Mouse (Mus musculus): ENCODE data around the gene Tmem86b. TPM values are rescaled to one million over a fixed set of nuclear protein-coding genes. Genes with fewer than 3 reads are reported as not detected.
"Not testable (repeated sequence)": the region's sequence is repeated elsewhere in the genome, so short reads cannot be mapped to it uniquely, and the experiment has no call there.

The Tmem86b gene
- polyA plus RNA-seq, 1 experiment: 2.8 TPM

GRCm38 (mm10) chr7:4611511-4611910 is 19.7 kb downstream of the Tmem86b start:
- Histone ChIP-seq H3K4me3 (ENCODE audit: insufficient read depth, poor library complexity, severe bottlenecking) (no peak overlapping the region), H3K36me3 (ENCODE audit: control insufficient read depth, insufficient read depth) (no peaks in the 10 kb centered on the region), H3ac (ENCODE audit: control insufficient read depth, insufficient read length, low read depth) (no peak overlapping the region), H3K79me2 (ENCODE audit: control insufficient read depth, insufficient read depth) (no peaks in the 10 kb centered on the region), H3K27me3 (ENCODE audit: control insufficient read depth, insufficient read depth, insufficient read length) (peaks cover 36% of the 10 kb centered on the region), H3K79me3 (ENCODE audit: low read depth) (no peaks in the 10 kb centered on the region)
- no peak for TF ChIP-seq MYOG (IDR thresholded peaks at IDR 0.05; ENCODE audit: control insufficient read depth, extremely low read depth, insufficient read length)
- TF ChIP-seq CEBPB (IDR thresholded peaks at IDR 0.05; ENCODE audit: low read depth): no peak
- no peak for TF ChIP-seq MYOD1 (IDR thresholded peaks at IDR 0.05; ENCODE audit: control insufficient read depth, insufficient read length, low read depth)
- TF ChIP-seq MAX (IDR thresholded peaks at IDR 0.05): no peak
- no peak for TF ChIP-seq CTCF (IDR thresholded peaks at IDR 0.05; ENCODE audit: control insufficient read depth, insufficient read depth, insufficient read length)
- TF ChIP-seq FOSL1 (IDR thresholded peaks at IDR 0.05; ENCODE audit: insufficient read depth, low read length, poor library complexity, severe bottlenecking): no peak
- no peak for TF ChIP-seq USF1 (IDR thresholded peaks at IDR 0.05; ENCODE audit: low read depth)

DNA sequence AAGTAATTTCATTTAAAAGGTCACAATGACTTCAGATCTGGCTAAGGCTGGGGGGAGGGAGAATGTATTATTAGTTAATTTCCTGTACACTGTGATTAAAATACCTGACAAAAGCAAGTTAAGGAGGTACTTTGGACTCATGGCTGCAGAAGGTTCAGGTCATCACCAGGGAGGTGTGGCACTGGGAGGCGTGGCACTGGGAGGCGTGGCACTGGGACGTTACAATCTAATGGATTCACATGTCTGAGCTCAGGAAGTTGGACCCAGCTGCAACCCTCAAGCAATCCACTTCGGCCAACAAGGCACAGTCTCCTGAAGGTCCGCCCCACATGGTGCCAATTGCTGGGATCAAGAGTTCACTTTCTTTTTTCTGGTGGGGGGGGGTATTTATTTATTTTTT is 23.2 kb downstream of the Tmem86b start:
- H3K4me3 ChIP-seq (ENCODE audit: insufficient read depth, poor library complexity, severe bottlenecking): no peak overlapping the region
- H3K79me2 ChIP-seq (ENCODE audit: control insufficient read depth, insufficient read depth): no peaks in the 10 kb centered on the region
- H3ac ChIP-seq (ENCODE audit: control insufficient read depth, insufficient read length, low read depth): no peak overlapping the region
- H3K27me3 ChIP-seq (ENCODE audit: control insufficient read depth, insufficient read depth, insufficient read length): peaks cover 29% of the 10 kb centered on the region
- H3K79me3 ChIP-seq (ENCODE audit: low read depth): no peaks in the 10 kb centered on the region
- no peak for TF ChIP-seq CTCF (IDR thresholded peaks at IDR 0.05; ENCODE audit: control insufficient read depth, insufficient read depth, insufficient read length)
- TF ChIP-seq CEBPB (IDR thresholded peaks at IDR 0.05; ENCODE audit: low read depth): no peak
- TF ChIP-seq MYOG (IDR thresholded peaks at IDR 0.05; ENCODE audit: control insufficient read depth, extremely low read depth, insufficient read length): no peak
- no peak for TF ChIP-seq USF1 (IDR thresholded peaks at IDR 0.05; ENCODE audit: low read depth)
- TF ChIP-seq FOSL1 (IDR thresholded peaks at IDR 0.05; ENCODE audit: insufficient read depth, low read length, poor library complexity, severe bottlenecking): no peak
- no peak for TF ChIP-seq MAX (IDR thresholded peaks at IDR 0.05)
- TF ChIP-seq MYOD1 (IDR thresholded peaks at IDR 0.05; ENCODE audit: control insufficient read depth, insufficient read length, low read depth): no peak
- no peaks in the 10 kb centered on the region for H3K36me3 ChIP-seq (ENCODE audit: control insufficient read depth, insufficient read depth)

DNA sequence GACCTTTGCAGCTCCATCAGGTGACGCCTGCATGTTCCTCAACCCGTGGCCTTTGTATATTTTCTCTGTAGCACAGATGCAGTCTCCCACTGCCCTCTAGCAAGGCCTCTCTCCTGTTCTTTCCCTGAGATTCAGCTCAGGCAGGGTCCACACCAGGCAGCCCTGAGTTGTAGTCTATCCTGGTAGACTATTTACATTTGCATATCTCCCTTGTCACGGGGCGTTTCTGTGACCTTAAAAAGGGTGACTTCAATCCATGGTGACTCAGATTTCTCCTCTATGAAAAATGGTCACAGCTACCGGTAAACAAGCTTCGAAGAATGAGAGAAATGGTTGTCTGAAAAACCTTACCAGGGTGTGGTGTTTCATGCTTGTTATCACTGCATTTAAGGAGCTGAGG is 27.3 kb downstream of the Tmem86b start, which contains the start of gene Ptprh:
Gene Ptprh, minus strand, starts transcription at position 169 of the 400 bp plus-strand sequence.
- no peaks in the 10 kb centered on the region for H3K79me3 ChIP-seq (ENCODE audit: low read depth)

DNA sequence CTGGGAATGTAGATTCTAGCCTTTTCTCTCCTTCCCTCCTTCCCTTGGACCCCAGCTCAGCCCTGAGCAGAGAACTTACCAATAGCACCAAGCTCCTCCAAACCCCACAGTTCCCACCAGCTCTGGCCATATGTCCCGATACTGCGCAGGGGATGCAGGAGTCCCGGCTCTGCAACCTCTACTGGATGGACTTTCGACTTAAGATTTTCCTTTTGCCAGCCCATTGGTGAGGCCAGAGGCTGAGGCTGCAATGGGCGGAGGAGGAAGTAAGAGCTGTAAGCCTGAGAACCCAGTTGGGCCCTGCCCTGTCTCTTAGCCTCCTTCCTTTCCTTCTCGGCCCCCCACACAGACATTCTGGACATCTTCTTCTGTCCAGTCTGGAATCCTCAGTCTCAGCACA is 28.3 kb downstream of the Tmem86b start:
- H3K36me3 ChIP-seq (ENCODE audit: control insufficient read depth, insufficient read depth): no peaks in the 10 kb centered on the region

More for the DNA sequence above, 27.3 kb downstream of the Tmem86b start, which contains the start of gene Ptprh:
- no peak within 1 kb of the TSS for H3K4me3 ChIP-seq (ENCODE audit: insufficient read depth, poor library complexity, severe bottlenecking)
- H3K79me2 ChIP-seq (ENCODE audit: control insufficient read depth, insufficient read depth): no peaks in the 10 kb centered on the region
- no peak within 1 kb of the TSS for H3ac ChIP-seq (ENCODE audit: control insufficient read depth, insufficient read length, low read depth)
- H3K27me3 ChIP-seq (ENCODE audit: control insufficient read depth, insufficient read depth, insufficient read length): no peaks in the 10 kb centered on the region
- H3K36me3 ChIP-seq (ENCODE audit: control insufficient read depth, insufficient read depth): no peaks in the 10 kb centered on the region
- no peak for TF ChIP-seq CEBPB (IDR thresholded peaks at IDR 0.05; ENCODE audit: low read depth)

DNA sequence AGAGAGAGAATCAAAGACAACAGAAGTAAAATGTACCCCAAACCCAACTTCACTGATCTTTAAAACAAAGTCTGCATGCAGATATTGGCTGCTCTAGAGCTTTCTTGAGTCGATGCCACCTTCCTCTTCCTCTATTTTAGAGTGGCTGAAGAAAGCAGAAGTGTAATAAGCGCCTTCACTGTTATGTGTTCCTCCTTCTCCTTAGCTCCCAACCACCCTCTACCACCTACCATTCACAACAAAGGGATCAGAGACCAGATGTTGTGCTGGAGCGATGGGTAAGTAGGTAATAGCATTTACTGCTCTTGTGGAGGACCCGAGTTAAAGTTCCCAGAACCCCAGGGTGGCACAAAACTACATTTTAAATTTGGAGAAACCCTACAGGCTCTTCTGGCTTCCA is 34.2 kb downstream of the Tmem86b start:
- not testable (repeated sequence) for H3K79me3 ChIP-seq (ENCODE audit: low read depth); H3K36me3 ChIP-seq (ENCODE audit: control insufficient read depth, insufficient read depth); H3K4me3 ChIP-seq (ENCODE audit: insufficient read depth, poor library complexity, severe bottlenecking); H3K27me3 ChIP-seq (ENCODE audit: control insufficient read depth, insufficient read depth, insufficient read length); H3ac ChIP-seq (ENCODE audit: control insufficient read depth, insufficient read length, low read depth); H3K79me2 ChIP-seq (ENCODE audit: control insufficient read depth, insufficient read depth)

More for the DNA sequence above, 28.3 kb downstream of the Tmem86b start:
- H3K79me3 ChIP-seq (ENCODE audit: low read depth): no peaks in the 10 kb centered on the region
- no peaks in the 10 kb centered on the region for H3K27me3 ChIP-seq (ENCODE audit: control insufficient read depth, insufficient read depth, insufficient read length)
- TF ChIP-seq FOSL1 (IDR thresholded peaks at IDR 0.05; ENCODE audit: insufficient read depth, low read length, poor library complexity, severe bottlenecking): no peak
- H3ac ChIP-seq (ENCODE audit: control insufficient read depth, insufficient read length, low read depth): no peak overlapping the region
- H3K4me3 ChIP-seq (ENCODE audit: insufficient read depth, poor library complexity, severe bottlenecking): no peak overlapping the region
- no peaks in the 10 kb centered on the region for H3K79me2 ChIP-seq (ENCODE audit: control insufficient read depth, insufficient read depth)

- H3K27me3 ChIP-seq (ENCODE audit: control insufficient read depth, insufficient read depth, insufficient read length); H3K79me3 ChIP-seq (ENCODE audit: low read depth); H3K36me3 ChIP-seq (ENCODE audit: control insufficient read depth, insufficient read depth); H3K79me2 ChIP-seq (ENCODE audit: control insufficient read depth, insufficient read depth); H3ac ChIP-seq (ENCODE audit: control insufficient read depth, insufficient read length, low read depth); H3K4me3 ChIP-seq (ENCODE audit: insufficient read depth, poor library complexity, severe bottlenecking): not testable (repeated sequence)
These were observed 49.7 kb downstream of the Tmem86b start for GRCm38 (mm10) chr7:4581481-4581880.

Small RNAs within 50 kb of the gene (microRNA-seq; reads per million reads assigned to microRNA genes)
- not detected for gene Gm23577 (ENCODE audit: borderline microRNAs expressed)

Other genes starting within 250 kb of the Tmem86b start
- not detected for gene Gp6, start 233.7 kb downstream of the Tmem86b start, polyA plus RNA-seq (2012; fragmentation: generic; extraction: Trizol)
- 40.7 TPM for gene Rdh13, start 185.8 kb downstream of the Tmem86b start, polyA plus RNA-seq (2012; fragmentation: generic; extraction: Trizol)
- gene Eps8l1, start 170.7 kb downstream of the Tmem86b start, polyA plus RNA-seq (2012; fragmentation: generic; extraction: Trizol): 0.28 TPM
- 54.6 TPM for gene Ppp1r12c, start 129.7 kb downstream of the Tmem86b start, polyA plus RNA-seq (2012; fragmentation: generic; extraction: Trizol)
- 34.7 TPM for gene Tnnt1, start 115.0 kb downstream of the Tmem86b start, polyA plus RNA-seq (2012; fragmentation: generic; extraction: Trizol)
- gene Tnni3, start 107.2 kb downstream of the Tmem86b start, polyA plus RNA-seq (2012; fragmentation: generic; extraction: Trizol): 0.91 TPM
- 1.4 TPM for gene Dnaaf3, start 99.0 kb downstream of the Tmem86b start, polyA plus RNA-seq (2012; fragmentation: generic; extraction: Trizol)
- 0.11 TPM for gene Syt5, start 83.9 kb downstream of the Tmem86b start, polyA plus RNA-seq (2012; fragmentation: generic; extraction: Trizol)
- not detected for gene Ptprh, start 27.4 kb downstream of the Tmem86b start, polyA plus RNA-seq (2012; fragmentation: generic; extraction: Trizol)
- 56.1 TPM for gene Ppp6r1, start 27.6 kb upstream of the Tmem86b start, polyA plus RNA-seq (2012; fragmentation: generic; extraction: Trizol)
- 110 TPM for gene Hspbp1, start 53.6 kb upstream of the Tmem86b start, polyA plus RNA-seq (2012; fragmentation: generic; extraction: Trizol)
- gene Brsk1, start 59.2 kb upstream of the Tmem86b start, polyA plus RNA-seq (2012; fragmentation: generic; extraction: Trizol): 15.3 TPM
- gene Tmem150b, start 93.8 kb upstream of the Tmem86b start, polyA plus RNA-seq (2012; fragmentation: generic; extraction: Trizol): 0.07 TPM
- 12.7 TPM for gene Kmt5c, start 108.7 kb upstream of the Tmem86b start, polyA plus RNA-seq (2012; fragmentation: generic; extraction: Trizol)
- 0.26 TPM for gene Cox6b2, start 121.7 kb upstream of the Tmem86b start, polyA plus RNA-seq (2012; fragmentation: generic; extraction: Trizol)
- gene Fam71e2, start 139.9 kb upstream of the Tmem86b start, polyA plus RNA-seq (2012; fragmentation: generic; extraction: Trizol): not detected
- 1.3 TPM for gene Il11, start 151.4 kb upstream of the Tmem86b start, polyA plus RNA-seq (2012; fragmentation: generic; extraction: Trizol)
- gene Tmem190, start 151.5 kb upstream of the Tmem86b start, polyA plus RNA-seq (2012; fragmentation: generic; extraction: Trizol): 0.84 TPM
- gene Tmem238, start 158.2 kb upstream of the Tmem86b start, polyA plus RNA-seq (2012; fragmentation: generic; extraction: Trizol): 22.9 TPM
- 3,556 TPM for gene Rpl28, start 161.5 kb upstream of the Tmem86b start, polyA plus RNA-seq (2012; fragmentation: generic; extraction: Trizol)
- 599 TPM for gene Ube2s, start 181.2 kb upstream of the Tmem86b start, polyA plus RNA-seq (2012; fragmentation: generic; extraction: Trizol)
- not detected for gene Shisa7, start 213.3 kb upstream of the Tmem86b start, polyA plus RNA-seq (2012; fragmentation: generic; extraction: Trizol)
- gene Isoc2b, start 238.8 kb upstream of the Tmem86b start, polyA plus RNA-seq (2012; fragmentation: generic; extraction: Trizol): 0.32 TPM
- 3.7 TPM for gene Isoc2a, start 245.7 kb upstream of the Tmem86b start, polyA plus RNA-seq (2012; fragmentation: generic; extraction: Trizol)

All from C2C12 (cell line).